Mouse (Mus musculus): ENCODE data around the gene Plcg1.
A peak's percentile ranks its signal among the peaks of the same experiment; 100 is the strongest.

Plcg1 gene

GRCm38 (mm10) chr2:160731117-160731838 is at the start of gene Plcg1:
Gene Plcg1, plus strand, starts transcription at chr2:160731300.
- DNase-seq, result peak; percentile 90 to 92

DNA sequence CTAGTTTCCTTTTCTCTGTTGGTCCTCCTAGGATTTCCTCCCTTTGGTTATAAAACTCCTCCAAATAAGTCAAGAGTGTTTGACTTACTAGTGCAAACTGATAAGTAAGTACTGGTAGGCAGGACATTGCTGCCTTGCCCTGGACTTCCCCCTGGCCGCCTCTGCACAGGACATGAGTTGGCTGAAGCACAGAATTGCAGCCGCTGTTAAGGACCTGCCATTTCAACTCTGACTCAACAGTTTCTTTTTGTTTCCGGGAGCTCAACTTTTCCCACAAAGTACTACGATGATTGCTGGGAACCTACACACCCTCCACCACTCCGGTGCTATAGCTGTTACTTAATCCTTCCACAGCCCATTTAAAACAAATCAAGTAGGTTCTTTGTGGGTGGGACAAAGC is 30.8 kb upstream of the Plcg1 start:
- DNase-seq, result no peak

- no peak for DNase-seq
Measured at GRCm38 (mm10) chr2:160701603-160702002, 29.5 kb upstream of the Plcg1 start.

- DNase-seq, result no peak
Measured at GRCm38 (mm10) chr2:160702824-160703223, 28.3 kb upstream of the Plcg1 start.

GRCm38 (mm10) chr2:160707673-160708072 is 23.4 kb upstream of the Plcg1 start:
- no peak for DNase-seq

DNA sequence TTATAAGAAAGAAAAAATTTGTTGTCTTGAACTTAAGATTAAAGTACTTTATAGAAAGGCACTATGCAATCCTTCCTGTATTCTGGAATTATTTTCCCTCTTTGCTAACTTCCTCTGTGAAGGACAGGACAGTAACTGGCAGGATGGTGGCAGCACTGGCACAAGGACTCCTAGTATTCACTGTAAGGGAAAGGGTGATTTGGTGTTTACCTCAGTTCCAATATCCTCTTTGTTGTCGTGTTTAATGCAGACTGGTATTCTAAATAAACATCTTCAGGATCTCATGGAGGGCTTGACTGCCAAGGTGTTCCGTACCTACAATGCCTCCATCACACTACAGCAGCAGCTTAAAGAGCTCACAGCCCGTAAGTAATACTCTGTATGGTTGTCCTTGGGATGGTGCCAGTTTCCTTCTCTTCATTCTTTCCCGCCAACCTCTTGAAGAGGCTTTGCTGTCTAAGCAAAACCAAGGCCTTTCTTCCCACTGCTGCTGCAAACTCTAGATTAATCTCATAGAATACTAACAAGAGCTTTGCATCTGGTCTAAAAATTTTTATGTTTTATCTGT is 15.6 kb upstream of the Plcg1 start:
- DNase-seq, result no peak

DNA sequence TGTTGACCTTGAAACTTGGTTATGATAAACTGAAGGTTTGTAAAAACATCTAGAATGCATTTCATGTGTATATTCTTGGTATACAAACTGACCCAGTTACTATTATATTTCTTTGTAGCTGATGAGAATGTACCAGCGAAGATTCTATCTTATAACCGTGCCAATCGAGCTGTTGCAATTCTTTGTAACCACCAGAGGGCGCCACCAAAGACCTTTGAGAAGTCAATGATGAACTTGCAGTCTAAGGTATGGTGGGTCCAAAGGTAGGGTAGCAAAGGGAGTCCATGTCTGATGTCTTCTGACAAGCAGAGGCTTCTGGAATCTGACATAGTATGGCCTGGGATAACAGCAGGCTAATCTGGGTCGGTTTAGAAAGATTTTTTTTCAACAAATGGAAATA is 13.8 kb upstream of the Plcg1 start:
- no peak for DNase-seq

DNA sequence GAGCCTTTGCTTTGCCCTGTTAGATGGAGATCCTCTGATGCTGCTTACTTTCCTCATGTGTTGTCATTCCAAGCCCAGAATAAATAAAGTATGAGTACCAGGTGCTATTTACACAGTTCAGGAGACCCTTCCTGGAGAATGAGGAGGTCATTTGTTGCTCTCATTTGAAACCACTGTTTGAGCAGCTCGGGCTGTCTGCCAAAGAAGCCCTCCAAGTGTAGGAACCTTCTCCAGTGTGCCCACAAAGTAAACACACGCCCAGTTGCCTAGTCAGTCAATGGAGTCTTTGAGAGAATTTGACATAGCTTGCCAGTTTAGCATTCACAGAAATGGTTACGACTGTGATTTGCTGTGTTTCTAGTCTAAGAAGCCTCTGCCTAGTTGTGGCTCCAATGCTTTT is 12.3 kb upstream of the Plcg1 start:
- no peak for DNase-seq

GRCm38 (mm10) chr2:160722714-160723113 is 8.4 kb upstream of the Plcg1 start:
- DNase-seq, result no peak

DNA sequence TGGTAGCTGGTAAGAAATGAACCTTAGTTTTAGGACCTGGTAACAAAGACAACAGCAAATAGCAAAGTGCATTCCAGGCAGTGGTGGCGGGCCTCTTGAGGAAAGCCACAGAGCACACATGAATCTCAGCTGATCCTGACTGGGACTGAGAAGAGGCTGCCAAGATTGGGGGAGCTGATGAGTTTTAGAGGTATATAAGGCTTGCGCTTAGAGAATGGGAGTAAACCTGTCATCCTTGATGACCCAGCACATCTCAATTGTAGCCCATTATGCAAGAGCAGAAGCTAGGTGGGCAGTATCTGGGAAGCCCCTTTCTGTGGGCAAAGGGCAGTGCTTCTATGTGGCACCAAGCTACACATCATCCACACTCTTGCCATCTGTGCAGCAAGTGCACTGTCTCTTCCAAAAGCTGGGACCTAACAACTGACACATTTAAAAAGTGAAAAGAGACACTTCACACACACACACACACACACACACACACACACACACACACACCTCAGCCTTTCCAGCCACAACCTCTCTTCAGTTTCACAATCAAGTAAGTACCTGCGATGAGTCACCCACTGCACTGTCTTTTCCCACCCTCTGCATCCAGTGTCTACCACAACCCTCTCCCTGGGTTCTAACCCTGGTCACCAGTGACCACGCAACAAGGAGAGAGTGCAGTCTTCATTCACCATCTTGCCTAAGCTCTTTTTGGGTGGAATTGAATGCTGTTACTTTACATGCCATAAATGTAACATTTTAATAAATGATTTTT is 7.3 kb upstream of the Plcg1 start:
- no peak for DNase-seq

DNA sequence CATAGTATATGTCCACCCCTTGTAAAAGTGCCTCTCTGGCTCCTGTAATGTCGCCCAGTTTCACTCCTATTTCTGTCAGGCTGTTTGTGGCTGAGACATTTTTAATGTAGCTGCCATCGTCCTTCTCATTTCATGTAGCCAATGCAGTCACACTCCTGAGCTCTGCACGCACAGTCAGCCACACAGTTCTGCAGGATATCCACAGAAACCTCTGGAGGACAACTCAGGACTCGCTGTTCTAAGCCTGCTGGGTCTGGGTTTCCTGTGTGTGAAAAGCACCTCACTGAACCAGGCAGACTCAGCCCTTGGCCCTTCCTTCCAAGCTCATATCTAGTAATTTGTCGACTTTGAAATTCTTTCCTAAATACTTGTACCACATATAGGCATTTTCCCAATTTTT is 6.6 kb upstream of the Plcg1 start:
- no peak for DNase-seq

- DNase-seq, result no peak
Measured at GRCm38 (mm10) chr2:160725877-160726864, 4.9 kb upstream of the Plcg1 start.

DNA sequence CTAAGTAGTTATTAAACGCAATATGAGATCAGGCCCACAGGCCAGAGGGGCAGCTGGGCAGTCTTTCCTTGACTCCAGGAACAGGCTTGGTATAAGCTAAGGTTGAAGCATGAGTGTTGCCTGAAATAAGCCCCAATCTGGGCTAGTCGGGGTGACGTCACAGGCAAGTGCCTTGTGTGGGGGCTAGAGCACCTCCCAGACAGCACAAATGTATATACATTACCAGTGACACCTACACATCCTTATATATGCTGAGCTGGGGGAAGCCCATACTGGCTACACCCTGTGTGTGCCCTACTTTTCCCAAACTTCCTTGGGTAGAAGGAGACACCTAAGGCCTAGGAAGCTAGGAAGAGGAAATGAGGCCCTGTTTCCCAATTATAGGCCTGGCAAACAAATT is 2.1 kb upstream of the Plcg1 start:
- DNase-seq, result no peak

DNA sequence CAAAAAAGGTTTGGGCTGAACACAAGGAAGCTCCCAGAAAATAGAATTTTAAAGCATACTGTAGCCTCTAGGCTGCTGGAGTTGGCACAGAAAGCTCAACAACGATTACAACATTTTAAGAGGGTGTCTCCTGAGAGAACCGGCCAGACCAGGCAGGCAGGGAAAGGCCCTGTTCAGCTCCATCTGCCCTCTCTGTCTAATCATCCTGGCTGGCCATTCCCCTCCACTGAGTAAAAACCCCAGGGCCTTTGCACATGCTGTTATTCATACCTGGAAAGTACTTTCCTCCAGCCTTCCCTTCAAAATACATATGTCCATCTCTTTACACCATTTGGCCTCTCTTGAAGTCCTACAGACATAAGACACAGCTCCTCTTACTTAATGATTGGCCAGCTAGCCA is 1.7 kb upstream of the Plcg1 start:
- DNase-seq, result no peak

DNA sequence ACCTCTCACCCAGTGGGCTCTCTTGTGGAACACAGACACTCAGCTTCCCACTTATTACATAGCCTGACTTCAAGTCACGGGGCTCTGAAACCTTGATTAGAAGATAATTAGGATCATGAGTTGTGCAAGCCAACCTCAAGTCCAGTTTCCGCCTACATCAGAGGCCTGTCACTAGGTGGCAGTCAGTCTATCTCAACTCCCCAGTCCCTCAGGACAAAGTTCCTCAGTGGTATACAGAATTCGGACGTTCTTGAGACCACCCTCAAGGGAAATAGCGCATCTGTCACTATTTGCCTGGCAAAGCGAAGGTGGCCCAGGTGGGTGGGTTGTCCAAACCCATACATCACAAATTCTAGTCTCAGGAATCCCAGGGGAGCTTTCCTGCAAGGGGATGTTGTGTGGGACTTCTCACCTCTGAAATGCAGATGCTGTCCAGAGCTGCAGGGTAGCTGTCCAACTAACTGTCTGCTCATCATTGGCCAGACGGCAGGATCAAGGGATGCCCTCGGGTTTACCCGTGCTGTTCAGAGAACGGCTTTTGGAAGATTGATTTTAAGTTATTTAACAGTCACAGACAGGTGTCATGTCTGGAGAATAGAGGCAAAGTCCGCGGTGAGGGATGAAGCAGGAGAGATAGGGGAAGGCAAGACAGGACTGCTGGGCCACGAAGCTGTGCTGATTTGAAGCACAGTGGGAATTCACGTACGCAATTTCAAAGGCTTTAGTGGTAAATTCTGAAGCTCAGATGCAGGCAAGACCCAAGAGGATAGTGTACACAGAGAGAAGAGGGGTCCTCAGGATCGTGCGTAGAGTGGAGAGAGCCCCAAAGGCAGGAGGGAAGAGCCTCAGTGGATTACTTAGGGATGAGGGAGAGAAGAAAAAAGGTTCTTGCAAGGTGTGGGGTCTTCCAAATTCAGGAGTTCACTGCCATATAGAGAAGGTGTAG is 976 bp upstream of the Plcg1 start:
- DNase-seq, result no peak

DNA sequence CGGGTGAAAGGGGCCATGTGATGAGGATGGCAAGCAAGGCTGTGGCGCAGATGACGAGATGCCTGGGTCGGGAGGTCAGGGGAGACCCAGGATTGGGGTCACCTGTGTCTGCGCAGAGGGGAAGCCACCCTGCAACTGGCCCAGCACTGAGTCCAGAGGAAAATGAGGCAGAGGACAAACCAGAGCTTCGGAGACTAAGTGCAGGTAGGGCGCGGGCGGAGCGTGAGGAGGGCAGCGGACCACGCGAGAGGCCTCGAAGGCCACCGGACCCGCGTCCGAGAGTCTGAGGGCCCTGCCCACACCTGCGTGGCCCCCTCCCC is 343 bp upstream of the Plcg1 start:
- no peak for DNase-seq

- peak in 1 of 2 experiments; percentile 68 for DNase-seq
Measured at GRCm38 (mm10) chr2:160731839-160732261, 750 bp downstream of the Plcg1 start.

GRCm38 (mm10) chr2:160732420-160732995 is 1.4 kb downstream of the Plcg1 start:
- no peak for DNase-seq

DNA sequence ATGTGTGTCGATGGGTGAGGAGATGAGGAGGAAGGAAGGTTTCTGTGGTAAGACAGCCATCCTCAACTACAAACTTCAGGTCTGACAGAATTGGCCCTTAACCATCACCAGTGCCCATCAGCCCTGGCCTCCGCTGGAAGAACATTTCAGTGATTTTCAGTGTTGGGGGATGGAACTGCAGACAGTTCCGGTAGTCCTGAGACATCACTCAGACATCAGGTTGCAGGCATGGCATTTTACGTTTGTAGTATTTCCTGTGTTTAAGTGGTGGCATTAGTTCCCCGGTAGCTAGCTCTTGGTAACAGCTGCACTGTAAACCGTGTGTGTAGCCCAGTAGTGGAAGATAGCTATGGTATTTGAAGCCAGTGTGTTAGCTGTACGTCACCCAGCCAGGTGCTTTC is 2.0 kb downstream of the Plcg1 start:
- peak in 1 of 2 experiments; percentile 47 for DNase-seq

GRCm38 (mm10) chr2:160734331-160734730 is 3.2 kb downstream of the Plcg1 start:
- peak in 1 of 2 experiments; percentile 39 for DNase-seq

DNA sequence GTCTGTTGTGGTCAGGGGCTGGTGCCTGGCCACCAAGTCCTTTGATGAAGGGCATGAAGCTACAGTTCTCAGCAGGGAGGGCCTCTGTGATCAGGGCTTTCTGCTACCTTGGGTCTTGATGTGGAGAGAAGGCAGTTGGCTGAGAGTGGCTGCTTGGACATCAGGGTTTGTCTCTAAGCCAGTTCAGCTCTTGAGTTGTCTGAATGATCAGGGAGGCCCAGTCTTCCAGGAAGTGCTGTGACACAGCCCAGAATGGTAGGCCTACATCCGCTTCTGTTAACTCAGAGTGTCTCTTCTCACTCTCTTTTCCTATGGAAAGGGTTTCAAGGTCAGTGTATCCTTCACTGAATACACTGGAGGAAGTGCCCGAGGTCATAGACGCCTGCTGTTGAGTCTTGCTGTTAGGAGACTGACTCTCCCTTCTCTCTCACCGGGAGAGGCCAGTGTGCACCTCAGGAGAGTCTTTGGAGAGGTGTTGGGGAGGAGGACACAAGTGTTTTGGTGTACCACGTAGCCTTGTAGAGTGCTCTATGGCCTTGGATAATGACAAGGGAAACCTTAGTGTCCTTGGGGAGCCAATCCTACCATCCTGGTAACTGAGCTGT is 4.7 kb downstream of the Plcg1 start:
- DNase-seq, result no peak

All from thymus, adult 18-20 months (tissue).